Comparison of ENCODE assay signal across 33 mouse cellular contexts in the genomic region with DNA sequence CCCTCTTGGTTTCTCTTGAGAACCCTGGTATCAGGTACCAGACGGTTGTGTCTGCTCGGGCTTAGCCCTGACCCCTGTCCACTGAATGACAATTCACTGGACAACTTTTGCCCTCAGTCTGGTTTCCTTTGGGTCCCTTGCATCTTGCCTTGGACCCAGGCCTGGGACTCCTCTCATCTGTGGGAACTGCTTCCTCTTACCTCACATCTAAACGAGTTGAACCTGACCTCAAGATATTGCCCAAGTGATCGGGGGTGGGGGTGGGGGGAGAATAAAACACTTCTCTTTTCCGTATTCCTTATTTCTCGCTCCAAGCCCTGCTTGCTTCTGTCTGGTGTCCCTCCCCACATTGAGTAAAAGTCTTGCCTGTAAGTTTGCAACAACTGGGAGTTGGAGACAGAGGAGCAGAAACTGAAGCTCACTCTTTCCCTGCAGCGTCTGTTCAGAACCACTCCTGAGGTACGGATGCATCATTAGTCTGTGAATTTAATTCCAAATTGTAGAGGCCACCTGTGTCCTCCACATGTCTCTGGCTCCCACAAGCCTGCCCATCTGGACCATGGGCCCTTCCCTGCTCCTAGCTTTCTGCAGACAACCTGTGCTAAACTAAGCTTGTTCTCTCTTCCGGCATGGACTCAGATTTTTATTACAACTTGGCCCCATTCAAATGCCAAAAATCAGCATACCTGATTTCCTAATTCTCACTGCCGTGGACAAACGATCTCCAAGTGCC. TPM values are rescaled to one million over a fixed set of nuclear protein-coding genes. Genes with fewer than 3 reads are reported as not detected.
DNase-seq lines count a peak whose midpoint lies in the region; ATAC-seq and TF ChIP-seq lines count a peak whose summit lies in the region.
"Had no signal": no experiment of that assay in that cellular context is flagged by ENCODE, and none has a peak within 500 bp of the region (broad histone marks: within the 10 kb centered on the region; RNA-seq: fewer than 3 reads in every experiment).

No protein-coding gene starts in this region.

- H3K9ac ChIP-seq in limb, embryonic 15.5 days: no peak overlapping the region
- H3K9ac ChIP-seq in hindbrain, embryonic 11.5 days (ENCODE audit: low read depth, low read length): no peak overlapping the region
- H3K9ac ChIP-seq: embryonic facial prominence, embryonic 15.5 days; forebrain, embryonic 12.5 days; forebrain, postnatal 0 days; heart, embryonic 15.5 days; hindbrain, embryonic 13.5 days; limb, embryonic 13.5 days; liver, embryonic 13.5 days; lung, embryonic 14.5 days; neural tube, embryonic 12.5 days; stomach, embryonic 15.5 days had no signal

- no peak for TF ChIP-seq CTCF in layer of hippocampus, adult 2 months (conservative IDR thresholded peaks at IDR 0.05)

- no peak for ATAC-seq in limb, embryonic 15.5 days (ENCODE audit: insufficient number of reproducible peaks, low FRiP score, low TSS enrichment, low read depth)
- ATAC-seq in common myeloid progenitor, adult 5-6 weeks (replicated peaks; ENCODE audit: low read depth, poor library complexity, severe bottlenecking): peak; percentile 85
- peak; percentile 91 for ATAC-seq in monocyte, adult 5-6 weeks (replicated peaks; ENCODE audit: insufficient number of reproducible peaks, low FRiP score, low TSS enrichment, poor library complexity, severe bottlenecking)
- ATAC-seq in hindbrain, embryonic 11.5 days (ENCODE audit: low FRiP score): no peak
- ATAC-seq: forebrain, postnatal 0 days; intestine, embryonic 16.5 days; midbrain, embryonic 16.5 days had no signal

- H3K4me1 ChIP-seq in limb, embryonic 15.5 days: peaks cover 12% of the 10 kb centered on the region
- peaks cover 27% of the 10 kb centered on the region for H3K4me1 ChIP-seq in limb, embryonic 10.5 days
- H3K4me1 ChIP-seq in hindbrain, embryonic 11.5 days (replicated peaks; ENCODE audit: control insufficient read depth, insufficient read depth, low read length): no peaks in the 10 kb centered on the region
- H3K4me1 ChIP-seq: forebrain, embryonic 12.5 days; hindbrain, embryonic 13.5 days had no signal

- no peaks in the 10 kb centered on the region for H3K27me3 ChIP-seq in limb, embryonic 15.5 days
- no peaks in the 10 kb centered on the region for H3K27me3 ChIP-seq in limb, embryonic 10.5 days (ENCODE audit: low read depth, poor library complexity, severe bottlenecking)
- H3K27me3 ChIP-seq in hindbrain, embryonic 11.5 days (ENCODE audit: control insufficient read depth, insufficient read depth, low read length): no peaks in the 10 kb centered on the region
- H3K27me3 ChIP-seq: embryonic facial prominence, embryonic 15.5 days; heart, embryonic 15.5 days; limb, embryonic 13.5 days; neural tube, embryonic 12.5 days; stomach, embryonic 15.5 days had no signal

- H3K27ac ChIP-seq in limb, embryonic 15.5 days: 0 out of 2 replicates have a peak overlapping the region, but pooled peaks have one; percentile 0
- no peak overlapping the region for H3K27ac ChIP-seq in limb, embryonic 10.5 days
- no peak overlapping the region for H3K27ac ChIP-seq in hindbrain, embryonic 11.5 days (ENCODE audit: low read depth, low read length)
- H3K27ac ChIP-seq in layer of hippocampus, adult 2 months: no peak overlapping the region
- H3K27ac ChIP-seq: forebrain, embryonic 12.5 days; heart, embryonic 10.5 days; heart, embryonic 15.5 days; hindbrain, embryonic 13.5 days; limb, embryonic 13.5 days; liver, embryonic 13.5 days; neural tube, embryonic 12.5 days; stomach, embryonic 15.5 days had no signal

- H3K4me3 ChIP-seq in limb, embryonic 15.5 days: no peak overlapping the region
- H3K4me3 ChIP-seq in limb, embryonic 10.5 days: no peak overlapping the region
- no peak overlapping the region for H3K4me3 ChIP-seq in hindbrain, embryonic 11.5 days (ENCODE audit: low read depth, low read length)
- H3K4me3 ChIP-seq in layer of hippocampus, adult 2 months: no peak overlapping the region
- H3K4me3 ChIP-seq: embryonic facial prominence, embryonic 15.5 days; forebrain, embryonic 12.5 days; heart, embryonic 10.5 days; heart, embryonic 15.5 days; hindbrain, embryonic 13.5 days; limb, embryonic 13.5 days; liver, embryonic 13.5 days; myocyte; neural tube, embryonic 12.5 days; stomach, embryonic 15.5 days had no signal

- WGBS in limb, embryonic 15.5 days: 71% methylated on average over 11 of the region's 11 CpGs
- 86% methylated on average over 11 of the region's 11 CpGs for WGBS in limb, embryonic 10.5 days
- 86% methylated on average over 11 of the region's 11 CpGs for WGBS in hindbrain, embryonic 11.5 days

- DNase-seq in limb, embryonic 10.5 days (ENCODE audit: low spot score): no peak
- DNase-seq in adrenal gland, adult 18-20 months (ENCODE audit: low spot score in 2 of 2): no peak
- DNase-seq in hindbrain, embryonic 11.5 days (ENCODE audit: low spot score): no peak
- DNase-seq in layer of hippocampus, adult 2 months (ENCODE audit: low spot score in 2 of 2): no peak
- DNase-seq: adrenal gland, adult 2 months; adrenal gland, postnatal 36 days; cerebellum, adult 11 months; cerebellum, adult 9-11 months; forebrain, postnatal 0 days; heart, adult 11 months; kidney, adult 8-10 months; kidney, postnatal 10 days; liver, embryonic 13.5 days; lung, embryonic 14.5 days; lung, postnatal 14 days; right cerebral cortex, postnatal 14 days; thymus, adult 18-20 months; thymus, postnatal 25 days had no signal

- no peaks in the 10 kb centered on the region for H3K36me3 ChIP-seq in limb, embryonic 15.5 days
- H3K36me3 ChIP-seq in limb, embryonic 10.5 days: no peaks in the 10 kb centered on the region
- no peaks in the 10 kb centered on the region for H3K36me3 ChIP-seq in hindbrain, embryonic 11.5 days (ENCODE audit: control insufficient read depth, insufficient read depth, low read length)
- H3K36me3 ChIP-seq: embryonic facial prominence, embryonic 15.5 days; forebrain, embryonic 12.5 days; heart, embryonic 10.5 days; heart, embryonic 15.5 days; hindbrain, embryonic 13.5 days; limb, embryonic 13.5 days; liver, embryonic 13.5 days; neural tube, embryonic 12.5 days; stomach, embryonic 15.5 days had no signal

- no peak overlapping the region for H3K4me2 ChIP-seq in limb, embryonic 15.5 days
- no peak overlapping the region for H3K4me2 ChIP-seq in hindbrain, embryonic 11.5 days (replicated peaks; ENCODE audit: low read depth, low read length)
- H3K4me2 ChIP-seq: embryonic facial prominence, embryonic 15.5 days; forebrain, embryonic 12.5 days; heart, embryonic 15.5 days; hindbrain, embryonic 13.5 days; limb, embryonic 13.5 days; liver, embryonic 13.5 days; lung, embryonic 14.5 days; midbrain, embryonic 11.5 days; neural tube, embryonic 12.5 days; stomach, embryonic 15.5 days had no signal

- no peaks in the 10 kb centered on the region for H3K9me3 ChIP-seq in limb, embryonic 15.5 days
- H3K9me3 ChIP-seq in limb, embryonic 10.5 days (replicated peaks): no peaks in the 10 kb centered on the region
- H3K9me3 ChIP-seq in hindbrain, embryonic 11.5 days (ENCODE audit: control insufficient read depth, low read length): no peaks in the 10 kb centered on the region
- H3K9me3 ChIP-seq: embryonic facial prominence, embryonic 15.5 days; forebrain, embryonic 12.5 days; heart, embryonic 10.5 days; heart, embryonic 15.5 days; hindbrain, embryonic 13.5 days; limb, embryonic 13.5 days; liver, embryonic 13.5 days; neural tube, embryonic 12.5 days; stomach, embryonic 15.5 days had no signal

RNA-seq across cellular contexts. Expression of a gene that starts 5.3 kb away (rescaled TPM):
- polyA plus RNA-seq in limb, embryonic 15.5 days (2015; fragmentation: Nextera tagmentation; extraction: Ambion mirVana): 7.7 and 8.0 TPM in 2 replicates
- 0.16 and 0.21 TPM in 2 replicates for polyA plus RNA-seq in limb, embryonic 10.5 days (2016; fragmentation: Nextera tagmentation; extraction: Ambion mirVana)
- total RNA-seq in common myeloid progenitor, adult 5-6 weeks (2017): not detected in 2 replicates
- 1.4 TPM in 1 of 3 replicates, not detected in the others for total RNA-seq in monocyte, adult 5-6 weeks (2017)
- under 1 TPM in 1 of 2 experiments, not detected in 1; 0.13 TPM for total RNA-seq in adrenal gland, adult 18-20 months (2021)
- 0.06 and 0.27 TPM in 2 replicates for polyA plus RNA-seq in hindbrain, embryonic 11.5 days (2014; fragmentation: Nextera tagmentation; extraction: Ambion mirVana)
- total RNA-seq in layer of hippocampus, adult 2 months (2021): under 1 TPM; 0.13 to 0.25 TPM
- total RNA-seq: forebrain, postnatal 0 days had no signal
- polyA plus RNA-seq: adrenal gland, adult 2 months; midbrain, embryonic 11.5 days had no signal

RNA-seq across cellular contexts. Expression of a gene that starts 21.1 kb away (rescaled TPM):
- 21.9 and 36.8 TPM in 2 replicates for polyA plus RNA-seq in limb, embryonic 15.5 days (2015; fragmentation: Nextera tagmentation; extraction: Ambion mirVana)
- 2.2 and 3.2 TPM in 2 replicates for polyA plus RNA-seq in limb, embryonic 10.5 days (2016; fragmentation: Nextera tagmentation; extraction: Ambion mirVana)
- total RNA-seq in common myeloid progenitor, adult 5-6 weeks (2017): under 0.01 TPM in 1 of 2 replicates, not detected in the other
- 0.19 TPM in 1 of 3 replicates, not detected in the others for total RNA-seq in monocyte, adult 5-6 weeks (2017)
- 1 to 10 TPM; 2.4 to 7.7 TPM for total RNA-seq in adrenal gland, adult 18-20 months (2021)
- polyA plus RNA-seq in hindbrain, embryonic 11.5 days (2014; fragmentation: Nextera tagmentation; extraction: Ambion mirVana): 1.7 and 2.1 TPM in 2 replicates
- total RNA-seq in layer of hippocampus, adult 2 months (2021): 1 to 10 TPM; 1.2 to 4.8 TPM

RNA-seq across cellular contexts. Expression of a gene that starts 22.9 kb away (rescaled TPM):
- polyA plus RNA-seq in limb, embryonic 15.5 days (2015; fragmentation: Nextera tagmentation; extraction: Ambion mirVana): 0.50 and 2.6 TPM in 2 replicates
- 0.16 and 0.39 TPM in 2 replicates for polyA plus RNA-seq in limb, embryonic 10.5 days (2016; fragmentation: Nextera tagmentation; extraction: Ambion mirVana)
- total RNA-seq in common myeloid progenitor, adult 5-6 weeks (2017): not detected in 2 replicates
- not detected in 3 replicates for total RNA-seq in monocyte, adult 5-6 weeks (2017)
- under 1 TPM; 0.36 to 0.61 TPM for total RNA-seq in adrenal gland, adult 18-20 months (2021)
- polyA plus RNA-seq in hindbrain, embryonic 11.5 days (2014; fragmentation: Nextera tagmentation; extraction: Ambion mirVana): 0.21 and 0.22 TPM in 2 replicates
- 1 to 10 TPM; 6.3 to 9.3 TPM for total RNA-seq in layer of hippocampus, adult 2 months (2021)
- polyA plus RNA-seq: heart, embryonic 15.5 days; liver, embryonic 13.5 days; midbrain, embryonic 11.5 days had no signal

RNA-seq across cellular contexts. Expression of a gene that starts 33.3 kb away (rescaled TPM):
- polyA plus RNA-seq in limb, embryonic 15.5 days (2015; fragmentation: Nextera tagmentation; extraction: Ambion mirVana): 0.56 and 0.97 TPM in 2 replicates
- 0.54 and 0.83 TPM in 2 replicates for polyA plus RNA-seq in limb, embryonic 10.5 days (2016; fragmentation: Nextera tagmentation; extraction: Ambion mirVana)
- not detected in 2 replicates for total RNA-seq in common myeloid progenitor, adult 5-6 weeks (2017)
- total RNA-seq in monocyte, adult 5-6 weeks (2017): not detected in 3 replicates
- total RNA-seq in adrenal gland, adult 18-20 months (2021): under 1 TPM; 0.23 to 0.35 TPM
- polyA plus RNA-seq in hindbrain, embryonic 11.5 days (2014; fragmentation: Nextera tagmentation; extraction: Ambion mirVana): 0.29 and 0.75 TPM in 2 replicates
- 1 to 10 TPM; 2.2 to 2.3 TPM for total RNA-seq in layer of hippocampus, adult 2 months (2021)
- polyA plus RNA-seq: liver, embryonic 13.5 days; lung, embryonic 14.5 days had no signal

RNA-seq across cellular contexts. Expression of a gene that starts 33.6 kb away (rescaled TPM):
- polyA plus RNA-seq in limb, embryonic 15.5 days (2015; fragmentation: Nextera tagmentation; extraction: Ambion mirVana): 11.4 and 12.0 TPM in 2 replicates
- polyA plus RNA-seq in limb, embryonic 10.5 days (2016; fragmentation: Nextera tagmentation; extraction: Ambion mirVana): 8.0 and 8.3 TPM in 2 replicates
- total RNA-seq in common myeloid progenitor, adult 5-6 weeks (2017): not detected in 2 replicates
- 0.11 to 0.48 TPM in 2 of 3 replicates, not detected in the other for total RNA-seq in monocyte, adult 5-6 weeks (2017)
- 10 to 100 TPM; 16.0 to 27.6 TPM for total RNA-seq in adrenal gland, adult 18-20 months (2021)
- 4.9 and 5.1 TPM in 2 replicates for polyA plus RNA-seq in hindbrain, embryonic 11.5 days (2014; fragmentation: Nextera tagmentation; extraction: Ambion mirVana)
- total RNA-seq in layer of hippocampus, adult 2 months (2021): 1 to 10 TPM; 6.1 to 7.4 TPM

Comparison
In these comparisons a context has a peak if more than half of its experiments do, and no peak if none do; other contexts are left out.
1. ATAC-seq: peak in common myeloid progenitor, adult 5-6 weeks (single experiment) and monocyte, adult 5-6 weeks (single experiment); none in limb, embryonic 15.5 days (single experiment) and hindbrain, embryonic 11.5 days (single experiment).